Mouse (Mus musculus) testis, postnatal 14 days (tissue): Measurements from ENCODE around the gene Foxp1.

Source experiments
- DNase-seq: peaks from one replicate; pipeline ENCODE4 v3.0.0; 2021; ENCODE audit warnings: low spot score

Gene Foxp1

DNA sequence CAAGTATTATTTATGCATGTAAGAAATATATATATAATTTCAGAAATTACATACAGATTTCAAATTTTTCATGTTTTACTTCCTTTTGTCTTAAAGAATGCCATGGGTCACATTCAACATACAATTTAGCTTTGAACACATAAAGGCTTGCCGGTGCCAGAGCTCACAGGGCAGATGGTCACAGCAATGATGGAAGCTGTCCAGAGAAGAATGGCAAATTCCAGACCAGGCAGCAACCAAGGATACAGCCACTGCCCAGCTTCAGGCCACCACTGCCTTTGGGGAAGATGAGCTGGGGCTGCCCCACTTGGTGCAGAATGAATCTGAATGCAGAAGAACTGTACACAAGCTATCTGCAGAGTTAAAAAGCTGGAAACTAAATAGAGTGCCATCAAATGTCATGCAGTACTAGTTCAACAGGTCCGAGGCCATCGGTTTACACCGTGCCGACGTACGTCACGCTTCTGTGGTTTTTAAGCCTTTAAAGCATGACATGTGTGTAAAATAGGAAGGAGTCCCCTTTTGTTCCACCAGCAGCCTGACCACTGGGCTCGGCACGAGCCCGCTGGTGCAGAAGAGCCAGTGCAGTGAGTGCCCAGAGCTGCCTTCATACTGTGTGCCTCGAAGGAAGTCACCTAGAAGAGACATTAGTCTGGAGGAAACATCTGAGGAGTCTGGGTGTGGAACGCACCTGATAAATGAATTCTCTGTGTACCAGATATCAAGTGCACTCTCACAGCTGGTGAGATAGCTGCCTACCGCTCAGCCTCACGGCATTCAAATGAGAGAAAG is 239.5 kb downstream of the Foxp1 start:
- no peak for DNase-seq

- DNase-seq, result no peak
Measured at GRCm38 (mm10) chr6:99281433-99281832, 241.1 kb downstream of the Foxp1 start.

- DNase-seq, result no peak
Measured at GRCm38 (mm10) chr6:99280619-99281018, 241.9 kb downstream of the Foxp1 start.

DNA sequence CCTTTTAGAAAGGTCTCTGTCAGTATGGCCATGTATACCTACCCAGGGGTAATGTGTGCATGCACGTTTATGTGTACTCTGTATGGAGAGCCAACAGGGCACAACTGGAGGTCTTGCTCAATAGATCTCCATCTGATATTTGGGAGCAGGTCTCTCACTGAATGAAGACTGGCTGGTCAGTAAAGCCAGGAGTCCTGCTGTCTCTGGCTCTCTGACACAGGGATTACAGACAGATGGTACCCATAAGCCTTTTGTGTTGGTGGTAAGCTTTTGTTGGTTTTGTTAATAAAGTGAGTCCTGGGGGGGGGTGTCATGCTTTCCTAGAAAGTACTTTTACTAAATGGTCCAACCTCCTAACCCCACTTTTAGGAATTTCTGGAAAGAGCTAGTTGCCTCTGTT is 245.3 kb downstream of the Foxp1 start:
- no peak for DNase-seq

- no peak for DNase-seq
Measured at GRCm38 (mm10) chr6:99276297-99276653, 246.2 kb downstream of the Foxp1 start.

GRCm38 (mm10) chr6:99275381-99276296 is 246.9 kb downstream of the Foxp1 start:
- DNase-seq, result no peak

- no peak for DNase-seq
Measured at GRCm38 (mm10) chr6:99274667-99275066, 247.9 kb downstream of the Foxp1 start.

GRCm38 (mm10) chr6:99274222-99274621 is 248.3 kb downstream of the Foxp1 start:
- DNase-seq, result no peak

DNA sequence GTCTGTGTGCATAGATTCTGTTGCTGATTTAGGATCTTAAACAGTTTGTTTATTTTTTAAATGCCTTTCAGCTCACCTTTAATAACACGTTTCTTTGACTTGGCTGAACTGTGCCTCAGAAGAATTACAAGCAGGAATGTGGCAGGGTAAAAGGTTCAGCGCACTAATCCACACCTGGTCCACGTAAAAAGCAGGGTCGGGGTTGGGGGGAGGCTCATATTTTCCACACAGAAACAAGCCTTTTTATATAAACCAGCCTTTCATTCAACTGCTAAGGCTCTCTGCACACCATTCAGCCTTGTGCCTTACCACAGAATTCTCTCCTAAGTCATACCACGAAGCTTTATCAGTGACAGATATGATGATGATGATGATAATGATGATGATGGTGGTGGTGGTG is 249.3 kb downstream of the Foxp1 start:
- no peak for DNase-seq

DNA sequence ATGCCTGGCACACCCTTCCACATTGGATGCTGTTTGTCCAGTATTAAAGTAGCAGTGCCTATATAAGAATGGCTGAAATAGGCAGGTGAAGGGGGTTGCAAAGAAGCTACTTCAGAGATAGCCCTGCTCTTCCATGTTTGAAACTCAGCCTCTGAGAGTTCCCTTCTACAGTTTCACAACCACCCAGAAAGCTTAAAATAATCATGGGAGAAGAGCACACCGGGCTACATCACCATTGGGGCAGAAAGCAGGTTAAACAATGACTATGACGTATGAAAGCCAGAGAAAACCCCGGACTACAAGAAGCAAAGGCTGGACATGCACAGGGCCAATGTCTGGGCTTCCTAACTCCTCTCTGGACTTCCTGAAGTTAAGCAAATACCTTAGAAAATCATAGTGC is 250.3 kb downstream of the Foxp1 start:
- no peak for DNase-seq

DNA sequence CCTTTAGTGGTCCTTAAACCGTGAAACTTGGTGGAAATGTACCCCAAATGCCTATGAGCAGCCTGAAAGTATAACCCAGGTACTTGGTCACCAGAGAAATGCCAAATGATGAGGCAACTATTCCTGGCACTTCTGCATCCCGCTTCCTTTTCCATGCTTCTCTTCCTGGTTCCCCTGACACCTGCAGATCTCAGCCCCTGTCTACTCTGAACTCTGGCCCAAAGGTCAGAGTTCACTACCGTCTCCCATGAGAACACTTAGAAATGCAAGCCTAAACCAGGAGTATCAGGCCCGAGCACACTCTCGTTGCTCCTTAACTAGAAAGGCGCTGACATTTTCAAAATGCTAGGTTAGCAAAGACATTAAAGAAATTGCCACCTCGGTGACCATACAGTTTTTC is 250.8 kb downstream of the Foxp1 start:
- DNase-seq, result no peak

DNA sequence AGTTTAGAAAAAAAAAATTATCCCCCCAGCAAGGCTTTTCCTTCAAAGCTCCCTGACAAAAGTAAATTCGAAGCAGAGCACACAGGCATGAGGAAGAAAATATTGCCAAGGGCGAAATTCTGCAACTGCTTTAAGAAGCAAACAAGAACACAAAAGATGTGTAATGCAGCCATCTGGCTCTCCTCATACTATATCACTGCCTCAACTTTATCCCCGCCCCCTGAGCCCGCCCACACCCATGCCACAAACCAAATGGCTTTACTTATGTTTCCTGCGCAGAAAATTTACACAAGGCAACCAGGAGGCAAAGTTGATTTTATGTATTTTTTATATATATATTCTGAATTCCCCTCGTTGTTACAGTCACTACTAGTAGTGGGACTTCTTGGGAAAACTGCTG is 252.6 kb downstream of the Foxp1 start:
- no peak for DNase-seq

DNA sequence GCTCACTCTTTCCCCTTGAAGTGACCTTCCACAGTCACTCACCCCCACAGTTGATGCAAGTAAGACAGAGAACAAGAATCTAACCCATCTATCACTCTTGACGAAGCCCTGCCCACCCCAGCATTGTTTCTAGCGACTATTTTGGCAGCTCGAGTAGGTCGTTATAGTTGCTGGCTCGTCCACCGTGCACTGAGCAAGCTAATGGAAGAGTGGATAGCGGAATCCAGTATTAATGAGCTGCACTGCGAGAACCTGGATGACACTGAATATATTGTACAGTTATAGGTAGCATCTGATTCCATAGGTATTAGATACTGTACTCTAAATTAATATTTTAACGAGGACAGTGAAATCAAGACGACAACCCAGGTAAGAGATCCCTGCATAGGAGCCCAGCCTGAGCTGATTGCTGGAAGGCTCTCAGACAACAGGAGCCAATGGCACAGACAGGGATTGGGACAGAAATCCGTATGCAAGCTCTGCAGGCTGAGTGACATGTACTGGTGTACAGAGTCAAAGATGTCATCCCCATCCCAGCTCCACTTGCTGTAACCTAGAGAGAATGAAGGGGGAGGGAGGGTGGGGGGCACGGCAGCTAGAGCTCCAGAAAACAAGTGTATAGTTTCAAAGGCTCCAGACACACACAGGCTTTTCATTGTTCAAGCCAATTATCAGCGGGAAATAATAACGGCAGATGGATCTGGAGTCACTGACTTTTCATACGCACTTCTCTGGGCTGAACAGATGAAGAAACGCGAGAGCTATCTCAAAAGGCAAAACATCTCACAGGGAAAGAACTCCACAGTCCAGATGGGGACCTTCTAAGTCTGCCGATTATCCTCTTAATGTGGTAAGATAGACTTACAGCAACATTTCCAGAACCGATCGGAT is 254.1 kb downstream of the Foxp1 start:
- DNase-seq, result no peak

- DNase-seq, result peak; percentile 62
Measured at GRCm38 (mm10) chr6:99265945-99266656, 256.4 kb downstream of the Foxp1 start.

- DNase-seq, result no peak
Measured at GRCm38 (mm10) chr6:99265173-99265572, 257.3 kb downstream of the Foxp1 start.

DNA sequence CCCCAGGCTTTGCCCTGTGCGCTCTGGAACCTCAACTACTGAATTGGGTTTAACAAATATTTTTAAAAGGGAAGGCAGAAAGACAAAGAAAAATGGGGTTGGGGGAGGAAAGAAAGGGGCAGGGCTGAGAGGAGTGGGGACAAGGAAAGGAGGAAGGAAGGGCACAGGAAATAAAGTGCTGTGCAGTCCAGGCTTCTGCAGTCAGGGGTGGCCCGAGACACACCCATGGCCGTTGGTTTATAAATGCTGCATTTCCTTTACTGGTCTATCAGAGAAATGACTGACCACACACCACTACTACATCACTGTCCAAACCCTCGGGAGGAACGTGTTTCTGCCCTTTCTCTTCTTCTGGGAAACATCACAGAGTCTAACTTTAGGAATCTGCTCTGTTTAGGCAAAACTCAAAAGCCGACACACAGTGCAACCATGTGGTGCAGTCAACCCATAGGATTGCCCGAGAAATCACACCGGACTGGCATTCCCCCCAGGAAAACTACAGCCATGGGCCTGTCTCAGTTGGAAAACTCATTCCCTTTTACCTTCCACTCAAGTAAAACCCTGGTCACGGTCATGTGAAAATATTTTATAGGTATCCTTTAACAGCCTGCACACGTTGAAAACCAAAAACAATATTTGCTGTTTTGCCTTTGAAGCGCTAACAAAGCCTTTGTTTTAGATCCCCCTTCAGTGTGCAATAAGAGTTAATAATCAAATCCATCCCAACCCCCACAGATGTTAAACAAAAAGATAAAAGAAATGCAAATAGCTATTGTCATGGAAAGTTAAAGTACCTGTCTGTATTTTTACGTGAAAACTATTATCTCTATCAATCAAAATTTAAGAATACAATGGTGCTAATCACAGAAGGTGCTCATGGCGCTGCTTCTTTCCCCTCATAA is 258.1 kb downstream of the Foxp1 start:
- DNase-seq, result no peak

DNA sequence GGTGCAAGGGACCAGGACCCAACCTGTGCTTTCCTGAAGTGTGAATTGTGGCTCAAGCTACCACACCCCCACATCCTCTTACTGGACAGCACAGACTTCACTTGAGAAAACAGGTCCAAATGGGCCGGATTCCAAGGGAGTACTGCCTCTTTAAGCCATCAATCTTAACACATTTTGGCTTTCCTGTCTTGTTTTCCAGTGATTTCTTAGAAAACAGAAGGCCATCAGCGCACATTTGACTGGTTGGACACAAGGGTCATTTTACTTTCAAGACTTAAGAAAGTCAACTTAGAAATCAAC is 258.7 kb downstream of the Foxp1 start:
- no peak for DNase-seq

- no peak for DNase-seq
Measured at GRCm38 (mm10) chr6:99263061-99263885, 259.2 kb downstream of the Foxp1 start.

DNA sequence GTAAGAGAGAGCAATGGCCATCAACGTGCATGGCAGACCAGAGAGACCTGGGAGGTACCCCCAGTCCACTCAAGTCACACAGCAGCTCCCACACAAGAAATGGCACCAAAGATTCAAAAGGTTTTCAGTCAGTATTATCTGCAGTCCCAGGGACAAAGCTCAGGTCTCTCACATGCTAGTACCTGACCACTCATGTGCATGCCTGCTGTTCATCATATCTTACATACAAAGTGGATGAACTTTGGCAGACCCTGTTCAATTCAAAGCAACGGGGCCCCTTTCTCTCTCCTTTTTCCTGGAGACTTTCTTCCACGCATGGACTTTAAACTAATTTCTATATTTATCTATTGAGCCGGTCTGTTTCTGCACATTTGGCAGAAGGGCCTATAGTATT is 260.8 kb downstream of the Foxp1 start:
- no peak for DNase-seq
